Mouse (Mus musculus): Measurements from ENCODE around the gene Cbwd1. TPM values are rescaled to one million over a fixed set of nuclear protein-coding genes. Genes with fewer than 3 reads are reported as not detected.

Cbwd1 gene
- polyA plus RNA-seq, 1 experiment from 2014 or later = 24.4 TPM

- Histone ChIP-seq H3K9me3 (no peaks in the 10 kb centered on the region), H3K4me3 (peak overlapping the region; percentile 47), H3K27me3 (replicated peaks; ENCODE audit: low read depth, poor library complexity, severe bottlenecking) (peaks cover 23% of the 10 kb centered on the region), H3K4me1 (peaks cover 22% of the 10 kb centered on the region), H3K27ac (replicated peaks) (no peak overlapping the region), H3K36me3 (replicated peaks) (no peaks in the 10 kb centered on the region)
- whole genome bisulfite sequencing = 22% methylated on average over 18 of the region's 18 CpGs
- DNase-seq (ENCODE audit: low spot score) = peak; percentile 86
Observed at GRCm38 (mm10) chr19:24871037-24871635, 90.3 kb downstream of the Cbwd1 start.

Small RNAs within 50 kb of the gene (microRNA-seq; reads per million reads assigned to microRNA genes)
- not detected for gene Mir3084-1

Other genes starting within 250 kb of the Cbwd1 start
- gene Pgm5, start 99.8 kb downstream of the Cbwd1 start, polyA plus RNA-seq (2016; fragmentation: Nextera tagmentation; extraction: Ambion mirVana) = 0.10 and 0.24 TPM in 2 replicates
- 316 and 320 TPM in 2 replicates for gene Gm10053, start 85.9 kb downstream of the Cbwd1 start, polyA plus RNA-seq (2016; fragmentation: Nextera tagmentation; extraction: Ambion mirVana)
- gene Foxd4, start 60.4 kb downstream of the Cbwd1 start, polyA plus RNA-seq (2016; fragmentation: Nextera tagmentation; extraction: Ambion mirVana) = not detected in 2 replicates
- gene Dock8, start 37.9 kb upstream of the Cbwd1 start, polyA plus RNA-seq (2016; fragmentation: Nextera tagmentation; extraction: Ambion mirVana) = 1.3 and 2.3 TPM in 2 replicates

All from embryonic facial prominence, embryonic 10.5 days (tissue).